Mouse (Mus musculus) bone marrow, adult 2 months (tissue): Measurements from ENCODE around the gene Trappc5. TPM values are rescaled to one million over a fixed set of nuclear protein-coding genes. Genes with fewer than 3 reads are reported as not detected.

ENCODE experiments used
- H3K27ac ChIP-seq: fragments of 200-500 bp; 2 replicates; pipeline ENCODE4 v1.5.1; 2012; ENCODE audit warnings: low read depth, mild to moderate bottlenecking, control low read depth, inconsistent platforms, low read length; ENCODE audit not compliant: control insufficient read depth, poor library complexity, insufficient read depth
- H3K4me1 ChIP-seq: fragments of 200-500 bp; 2 replicates; pipeline ENCODE4 v1.6.1; 2011; ENCODE audit warnings: low read length; ENCODE audit not compliant: control insufficient read depth, insufficient read depth
- H3K4me3 ChIP-seq: fragments of 200-500 bp; replicated peaks from 2 replicates; pipeline ENCODE3; 2011; ENCODE audit warnings: mild to moderate bottlenecking, low read depth, low read length, control low read depth; ENCODE audit not compliant: control insufficient read depth
- CTCF ChIP-seq: fragments of 200-500 bp; IDR thresholded peaks from 2 replicates; pipeline ENCODE4 v1.5.1; 2011; ENCODE audit warnings: low read length, control low read depth; ENCODE audit not compliant: control insufficient read depth, insufficient read depth
- POLR2A ChIP-seq: fragments of 200-500 bp; IDR thresholded peaks from 2 replicates; pipeline ENCODE4 v1.6.1; 2011; ENCODE audit warnings: low read depth, mild to moderate bottlenecking, control low read depth, low read length, borderline replicate concordance; ENCODE audit not compliant: control insufficient read depth
- WGBS: fragments of 180-500 bp; shearing (Covaris S2); methylation state at CpG from one replicate; pipeline ENCODE4 v1.1.7; 2018; 5-methylcytosine and 5-hydroxymethylcytosine counted together
- polyA plus RNA-seq: library from polyadenylated mRNA; stranded (reverse); fragments of >200 nt; gene quantifications from 2 replicates; pipeline ENCODE4 v1.2.4, GENCODE M21; 2011; ENCODE audit warnings: low replicate concordance; ENCODE audit not compliant: missing spikeins, insufficient read depth, insufficient read length

Trappc5 gene
- polyA plus RNA-seq, 1 experiment = 10.0 TPM

DNA sequence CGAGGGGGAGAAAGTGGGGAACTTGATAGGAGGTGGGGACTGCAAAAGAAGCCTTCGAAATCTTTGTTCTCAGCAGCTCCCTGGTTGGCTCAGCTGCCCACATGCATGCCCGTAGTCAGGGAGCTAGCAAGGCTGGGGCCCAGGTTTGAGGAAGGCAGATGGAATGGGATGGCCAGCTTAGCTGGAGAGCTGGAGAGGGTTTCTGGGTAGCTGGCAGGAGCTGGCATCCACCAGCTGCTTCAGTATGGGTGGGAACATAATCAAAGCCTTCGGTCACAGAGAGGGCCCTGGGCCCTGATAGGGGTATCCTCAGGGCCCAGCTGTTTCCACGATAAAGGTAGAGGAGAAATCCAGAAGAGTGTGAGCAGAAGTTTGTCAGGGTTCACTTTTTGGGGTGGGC, 6.3 kb downstream of the Trappc5 start:
- no peak overlapping the region for H3K4me3 ChIP-seq
- no peak for TF ChIP-seq POLR2A
- no peak for TF ChIP-seq CTCF
- 76% methylated on average over 5 of the region's 5 CpGs for WGBS
- H3K4me1 ChIP-seq = peaks cover under 1% of the 10 kb centered on the region; the same call in 1 of the 2 replicates
- H3K27ac ChIP-seq = no peak overlapping the region

- H3K4me1 ChIP-seq = no peaks in the 10 kb centered on the region; the same call in 1 of the 2 replicates
- 70% methylated on average over 6 of the region's 6 CpGs for WGBS
- no peak overlapping the region for H3K4me3 ChIP-seq
Measured at GRCm38 (mm10) chr8:3683408-3684176, 7.5 kb downstream of the Trappc5 start.

DNA sequence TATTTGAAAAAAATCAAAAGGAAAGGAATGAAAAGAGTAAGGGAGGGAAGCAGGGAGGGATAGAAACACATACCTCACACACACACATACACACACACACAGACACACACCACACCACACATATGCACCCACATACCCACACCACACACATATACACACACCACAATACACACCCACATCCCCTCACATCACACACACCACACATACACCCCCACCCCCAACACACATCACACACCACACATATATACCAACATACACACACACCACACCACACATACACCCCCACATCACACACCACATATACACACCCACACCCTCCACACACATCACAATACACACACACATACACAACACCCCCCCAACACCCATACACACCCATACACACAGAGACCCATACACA, 8.4 kb downstream of the Trappc5 start:
- Histone ChIP-seq H3K4me3 (no peak overlapping the region), H3K27ac (no peak overlapping the region), H3K4me1 (no peaks in the 10 kb centered on the region; the same call in 1 of the 2 replicates)
- no peak for TF ChIP-seq POLR2A
- TF ChIP-seq CTCF = no peak

More at GRCm38 (mm10) chr8:3683408-3684176, 7.5 kb downstream of the Trappc5 start:
- H3K27ac ChIP-seq = no peak overlapping the region
- TF ChIP-seq CTCF (no peak), POLR2A (no peak)

DNA sequence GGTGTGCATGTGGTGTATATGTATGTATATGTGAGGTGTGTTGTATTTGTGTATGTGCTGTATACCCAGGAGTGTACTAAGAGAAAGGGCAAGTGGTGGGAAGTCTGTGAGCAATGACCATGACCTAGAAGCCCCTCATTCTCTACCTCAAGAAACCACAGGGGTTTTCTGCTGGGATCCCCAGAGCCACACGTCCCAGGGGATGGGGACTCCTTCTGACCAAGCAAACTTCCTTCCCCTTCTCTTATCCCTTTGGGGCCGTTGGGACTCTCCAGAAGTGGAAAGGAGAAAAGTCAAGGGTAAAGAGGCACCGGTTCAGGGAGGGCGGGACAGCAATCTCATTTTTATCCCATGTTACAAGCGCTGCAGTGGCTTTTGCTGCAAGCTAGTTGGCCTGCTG, 9.3 kb downstream of the Trappc5 start:
- WGBS = 55% methylated on average over 5 of the region's 5 CpGs
- H3K4me3 ChIP-seq = no peak overlapping the region
- H3K4me1 ChIP-seq = no peaks in the 10 kb centered on the region; the same call in 1 of the 2 replicates
- H3K27ac ChIP-seq = no peak overlapping the region
- TF ChIP-seq POLR2A (no peak), CTCF (no peak)

DNA sequence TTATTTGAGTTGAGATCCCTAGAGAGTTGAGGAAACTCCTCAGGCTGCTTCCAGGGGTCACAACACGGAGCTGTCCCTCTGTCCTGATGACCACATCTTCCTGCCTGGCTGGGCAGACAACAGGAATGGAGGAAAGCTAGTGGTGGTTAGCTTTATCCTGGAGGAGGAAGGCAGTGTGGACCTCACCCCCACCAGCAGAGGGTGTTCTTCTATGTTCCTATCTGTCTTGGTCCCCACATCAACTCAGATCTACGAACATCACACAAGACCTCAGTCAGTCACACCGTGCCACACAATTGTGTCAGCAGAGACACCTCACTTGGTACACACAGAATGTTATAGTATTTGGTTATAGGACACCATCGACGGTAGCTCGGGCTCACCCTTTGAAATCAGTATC, 11.4 kb downstream of the Trappc5 start:
- H3K4me3 ChIP-seq = no peak overlapping the region
- no peaks in the 10 kb centered on the region; the same call in 1 of the 2 replicates for H3K4me1 ChIP-seq
- WGBS = 55% methylated on average over 6 of the region's 6 CpGs
- no peak overlapping the region for H3K27ac ChIP-seq
- TF ChIP-seq POLR2A (no peak), CTCF (peak; percentile 43)

DNA sequence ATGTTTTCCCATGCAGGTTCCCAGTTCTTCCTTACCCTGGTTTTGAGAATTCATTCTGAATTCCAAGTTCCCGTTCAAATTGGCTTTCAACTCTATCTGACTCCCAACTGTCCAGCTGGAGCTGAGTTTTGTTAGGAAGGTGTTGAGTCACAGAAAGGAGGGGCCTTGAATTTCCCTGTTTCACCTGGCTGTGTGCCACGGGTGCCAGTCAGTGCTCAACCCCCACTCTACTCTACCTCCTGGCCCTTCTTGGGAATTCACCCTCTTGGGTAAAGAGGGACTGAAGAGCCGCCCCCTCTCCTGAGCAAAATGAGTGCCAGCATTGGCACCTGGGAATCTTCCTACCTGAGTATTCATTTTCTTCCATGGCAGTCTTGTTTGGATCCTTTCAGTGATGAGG, 14.7 kb downstream of the Trappc5 start:
- 56% methylated on average over 3 of the region's 3 CpGs for WGBS
- Histone ChIP-seq H3K4me3 (no peak overlapping the region), H3K27ac (no peak overlapping the region), H3K4me1 (no peaks in the 10 kb centered on the region)
- TF ChIP-seq POLR2A (no peak), CTCF (no peak)

- Histone ChIP-seq H3K4me3 (peak within 1 kb of the TSS; percentile 42), H3K4me1 (no peaks in the 10 kb centered on the region), H3K27ac (no peak within 1 kb of the TSS)
- TF ChIP-seq CTCF (no peak), POLR2A (no peak)
- WGBS = 38% methylated on average over 3 of the region's 3 CpGs
Measured at GRCm38 (mm10) chr8:3694121-3694520, 18.0 kb downstream of the Trappc5 start, which contains the start of gene Fcer2a. Gene Fcer2a, minus strand, starts transcription at chr8:3694175.

- H3K27ac ChIP-seq = no peak overlapping the region
- 90% methylated on average over 1 of the region's 1 CpGs for WGBS
- no peaks in the 10 kb centered on the region for H3K4me1 ChIP-seq
- H3K4me3 ChIP-seq = no peak overlapping the region
- TF ChIP-seq POLR2A = no peak
- no peak for TF ChIP-seq CTCF
Measured at GRCm38 (mm10) chr8:3701491-3701890, 25.4 kb downstream of the Trappc5 start.
